Mouse (Mus musculus) thymus, adult 2 months (tissue): Measurements from ENCODE around the gene Kndc1. TPM values are rescaled to one million over a fixed set of nuclear protein-coding genes. Genes with fewer than 3 reads are reported as not detected.

ENCODE experiments used
- DNase-seq: peaks from one replicate; pipeline ENCODE4 v3.0.0; 2021
- H3K27ac ChIP-seq: fragments of 200-500 bp; 2 replicates; pipeline ENCODE4 v1.5.1; 2012; ENCODE audit warnings: low read length, control low read depth; ENCODE audit not compliant: control insufficient read depth, insufficient read depth
- H3K27me3 ChIP-seq: fragments of 200-500 bp; 2 replicates; pipeline ENCODE4 v1.6.1; 2012; ENCODE audit warnings: mild to moderate bottlenecking, low read length, moderate library complexity, mixed read lengths; ENCODE audit not compliant: control insufficient read depth, insufficient read depth
- H3K36me3 ChIP-seq: fragments of 200-500 bp; 2 replicates; pipeline ENCODE4 v1.6.1; 2012; ENCODE audit warnings: mild to moderate bottlenecking, low read length, moderate library complexity; ENCODE audit not compliant: control insufficient read depth, insufficient read depth
- H3K4me1 ChIP-seq: fragments of 200-500 bp; replicated peaks from 2 replicates; pipeline ENCODE4 v1.6.1; 2012; ENCODE audit warnings: low read length; ENCODE audit not compliant: control insufficient read depth, insufficient read depth
- H3K4me3 ChIP-seq: fragments of 200-500 bp; 2 replicates; pipeline ENCODE4 v1.5.1; 2012; ENCODE audit warnings: mild to moderate bottlenecking, low read length, control low read depth, moderate library complexity; ENCODE audit not compliant: control insufficient read depth, insufficient read depth
- CTCF ChIP-seq: fragments of 200-500 bp; IDR thresholded peaks from 2 replicates; pipeline ENCODE4 v1.5.1; 2012; ENCODE audit warnings: mild to moderate bottlenecking, control low read depth, low read length, moderate library complexity, borderline replicate concordance; ENCODE audit not compliant: control insufficient read depth, poor library complexity, insufficient read depth; ENCODE audit errors: extremely low read depth
- POLR2A ChIP-seq: fragments of 200-500 bp; IDR thresholded peaks from 2 replicates; pipeline ENCODE4 v1.6.1; 2012; ENCODE audit warnings: mild to moderate bottlenecking, low read length, control low read depth, moderate library complexity; ENCODE audit not compliant: control insufficient read depth, poor library complexity, insufficient read depth; ENCODE audit errors: extremely low read depth
- WGBS: fragments of 180-500 bp; shearing (Covaris S2); methylation state at CpG from one replicate; pipeline ENCODE4 v1.1.7; 2018; 5-methylcytosine and 5-hydroxymethylcytosine counted together
- polyA plus RNA-seq: library from polyadenylated mRNA; depleted of rRNA; stranded (reverse); fragments of >200 nt; gene quantifications from 2 replicates; pipeline ENCODE4 v1.2.3, GENCODE M21; 2012; rRNA removed

The Kndc1 gene
- polyA plus RNA-seq, 1 experiment: 4.8 TPM

DNA sequence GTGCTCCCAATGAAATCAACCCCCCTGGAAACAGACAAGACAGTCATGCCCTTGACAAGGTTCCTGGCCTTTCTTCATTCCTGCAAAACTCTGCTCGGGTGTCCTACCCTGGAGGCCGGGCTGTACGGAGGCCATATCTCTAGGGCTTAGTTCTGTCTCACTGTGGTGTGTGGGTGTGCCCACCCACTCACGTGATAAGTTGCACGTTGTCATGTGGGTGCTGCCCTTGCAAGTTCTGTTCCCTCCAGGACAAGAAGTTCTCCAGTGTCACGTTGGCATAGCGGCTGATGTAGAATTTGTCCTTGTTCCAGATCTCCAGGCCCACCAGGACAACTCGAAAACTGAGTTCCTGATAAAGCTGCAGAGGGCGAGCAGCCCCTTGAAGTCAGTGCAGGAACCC lies 93.8 kb downstream of the Kndc1 start:
- Histone ChIP-seq H3K4me3 (no peak overlapping the region), H3K27me3 (no peaks in the 10 kb centered on the region), H3K36me3 (no peaks in the 10 kb centered on the region), H3K27ac (no peak overlapping the region), H3K4me1 (peaks cover 11% of the 10 kb centered on the region)
- WGBS: 89% methylated on average over 9 of the region's 9 CpGs
- TF ChIP-seq CTCF (no peak), POLR2A (no peak)
- DNase-seq: no peak

DNA sequence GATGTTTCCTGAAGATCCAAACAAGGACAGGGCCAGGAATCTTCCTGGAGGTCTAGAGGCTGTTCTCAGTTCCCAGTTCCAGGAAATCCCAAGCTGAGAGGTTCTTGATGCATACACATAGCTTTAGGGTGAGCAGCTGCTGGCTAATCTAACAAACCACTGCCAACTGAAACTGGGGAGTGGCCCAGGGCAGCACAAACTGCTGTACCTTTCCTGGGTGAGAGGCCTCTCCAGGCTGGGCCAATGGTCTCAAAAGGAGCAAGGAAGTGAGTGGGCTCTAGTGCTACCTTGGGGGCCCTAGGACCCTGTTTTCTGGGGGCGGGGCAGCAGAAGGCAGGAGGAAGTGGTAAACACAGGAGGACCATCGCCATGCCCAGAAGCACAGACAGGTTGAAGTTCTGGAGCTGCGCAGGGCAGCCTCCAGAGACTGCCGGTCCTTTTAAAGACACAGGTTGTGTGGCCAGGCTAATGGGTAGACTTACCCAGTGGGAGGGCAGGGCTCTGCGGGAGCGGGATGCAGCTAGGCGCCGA lies 96.4 kb downstream of the Kndc1 start:
- peaks cover 11% of the 10 kb centered on the region for H3K4me1 ChIP-seq
- no peaks in the 10 kb centered on the region for H3K36me3 ChIP-seq
- no peak overlapping the region for H3K4me3 ChIP-seq
- H3K27ac ChIP-seq: no peak overlapping the region
- no peaks in the 10 kb centered on the region for H3K27me3 ChIP-seq
- WGBS: 44% methylated on average over 8 of the region's 8 CpGs
- TF ChIP-seq CTCF: no peak
- TF ChIP-seq POLR2A: no peak
- no peak for DNase-seq

Other genes with a start within 250 kb of the Kndc1 start
- 0.36 and 0.51 TPM in 2 replicates for gene Cfap46, start 210.9 kb upstream of the Kndc1 start, polyA plus RNA-seq
- 0.08 and 0.10 TPM in 2 replicates for gene Adgra1, start 60.5 kb upstream of the Kndc1 start, polyA plus RNA-seq
- gene Utf1, start 49.1 kb downstream of the Kndc1 start, polyA plus RNA-seq: 13.8 and 14.2 TPM in 2 replicates
- gene 6430531B16Rik, start 84.1 kb downstream of the Kndc1 start, polyA plus RNA-seq: 0.73 and 0.84 TPM in 2 replicates
- 36.0 and 37.6 TPM in 2 replicates for gene Adam8, start 97.9 kb downstream of the Kndc1 start, polyA plus RNA-seq
- 123 and 143 TPM in 2 replicates for gene Zfp511, start 141.7 kb downstream of the Kndc1 start, polyA plus RNA-seq
- 39.7 and 40.6 TPM in 2 replicates for gene Tubgcp2, start 142.0 kb downstream of the Kndc1 start, polyA plus RNA-seq
- 1.4 TPM in 2 replicates for gene Msx3, start 154.4 kb downstream of the Kndc1 start, polyA plus RNA-seq
- 0.14 and 0.44 TPM in 2 replicates for gene Caly, start 187.9 kb downstream of the Kndc1 start, polyA plus RNA-seq
- gene Prap1, start 198.7 kb downstream of the Kndc1 start, polyA plus RNA-seq: 2.4 and 5.2 TPM in 2 replicates
- gene Fuom, start 207.7 kb downstream of the Kndc1 start, polyA plus RNA-seq: 28.1 and 34.8 TPM in 2 replicates
- 15.3 and 18.0 TPM in 2 replicates for gene Paox, start 221.1 kb downstream of the Kndc1 start, polyA plus RNA-seq
- gene Echs1, start 221.8 kb downstream of the Kndc1 start, polyA plus RNA-seq: 60.9 and 65.6 TPM in 2 replicates
- 36.0 and 39.0 TPM in 2 replicates for gene Mtg1, start 242.9 kb downstream of the Kndc1 start, polyA plus RNA-seq